ENCODE assay signal across 8 mouse cellular contexts in genomic region chr12:13268826-13269449, GRCm38 (mm10). TPM values are rescaled to one million over a fixed set of nuclear protein-coding genes. Genes with fewer than 3 reads are reported as not detected.
A peak's percentile ranks its signal among the peaks of the same experiment; 100 is the strongest.
DNase-seq lines count a peak whose midpoint lies in the region; ATAC-seq lines count a peak whose summit lies in the region.

Nbas (plus strand) TSS chr12:13269133.

- H3K4me3 ChIP-seq in embryonic facial prominence, embryonic 15.5 days (replicated peaks): peak within 1 kb of the TSS; percentile 84
- peak within 1 kb of the TSS; percentile 72 for H3K4me3 ChIP-seq in kidney, embryonic 14.5 days (ENCODE audit: low read length)
- H3K4me3 ChIP-seq in limb, embryonic 15.5 days: peak within 1 kb of the TSS; percentile 71

- peaks cover 8% of the 10 kb centered on the region for H3K4me1 ChIP-seq in embryonic facial prominence, embryonic 15.5 days
- H3K4me1 ChIP-seq in kidney, embryonic 14.5 days (ENCODE audit: control insufficient read depth, insufficient read depth, low read length): peaks cover 4% of the 10 kb centered on the region
- peaks cover 7% of the 10 kb centered on the region; the same call in 1 of the 2 replicates for H3K4me1 ChIP-seq in limb, embryonic 15.5 days

- no peaks in the 10 kb centered on the region for H3K9me3 ChIP-seq in embryonic facial prominence, embryonic 15.5 days (replicated peaks)
- no peaks in the 10 kb centered on the region for H3K9me3 ChIP-seq in kidney, embryonic 14.5 days (ENCODE audit: control insufficient read depth, low read length)
- H3K9me3 ChIP-seq in limb, embryonic 15.5 days: no peaks in the 10 kb centered on the region

- H3K27me3 ChIP-seq in embryonic facial prominence, embryonic 15.5 days: no peaks in the 10 kb centered on the region
- no peaks in the 10 kb centered on the region for H3K27me3 ChIP-seq in kidney, embryonic 14.5 days (ENCODE audit: control insufficient read depth, insufficient read depth, low read length)
- no peaks in the 10 kb centered on the region for H3K27me3 ChIP-seq in limb, embryonic 15.5 days

- peak within 1 kb of the TSS; percentile 47 for H3K9ac ChIP-seq in embryonic facial prominence, embryonic 15.5 days
- H3K9ac ChIP-seq in kidney, embryonic 14.5 days (ENCODE audit: low read depth, low read length): peak within 1 kb of the TSS; percentile 71
- H3K9ac ChIP-seq in limb, embryonic 15.5 days: peak within 1 kb of the TSS; percentile 52

- H3K36me3 ChIP-seq in embryonic facial prominence, embryonic 15.5 days: peaks cover under 1% of the 10 kb centered on the region; the same call in 1 of the 2 replicates
- H3K36me3 ChIP-seq in kidney, embryonic 14.5 days (ENCODE audit: control insufficient read depth, insufficient read depth, low read length): peaks cover under 1% of the 10 kb centered on the region; the same call in 1 of the 2 replicates
- H3K36me3 ChIP-seq in limb, embryonic 15.5 days: peaks cover under 1% of the 10 kb centered on the region; the same call in 1 of the 2 replicates

- 0 out of 2 replicates have a peak within 1 kb of the TSS, but pooled peaks have one; percentile 5 for H3K27ac ChIP-seq in embryonic facial prominence, embryonic 15.5 days (replicated peaks)
- no peak within 1 kb of the TSS for H3K27ac ChIP-seq in kidney, embryonic 14.5 days (ENCODE audit: low read depth, low read length)
- H3K27ac ChIP-seq in limb, embryonic 15.5 days: peak within 1 kb of the TSS; percentile 48; the same call in 1 of the 2 replicates

- peak; percentile 77 for DNase-seq in 3T3-L1 (ENCODE audit: low read depth, low spot score)
- peak; percentile 77 to 78 for DNase-seq in adrenal gland, postnatal 4 days (ENCODE audit: low spot score in 2 of 2)
- peak; percentile 72 to 80 for DNase-seq in heart, adult 9 months (ENCODE audit: low spot score in 2 of 2)
- peak; percentile 34 to 47 for DNase-seq in monocyte, adult 2 months (ENCODE audit: low read depth in 1 of 2, low spot score in 2 of 2)
- DNase-seq in spleen, postnatal 36 days (ENCODE audit: low spot score in 2 of 2): peak; percentile 65 to 69

- WGBS in embryonic facial prominence, embryonic 15.5 days: 3% methylated on average over 38 of the region's 38 CpGs
- 2% methylated on average over 38 of the region's 38 CpGs for WGBS in kidney, embryonic 14.5 days
- WGBS in limb, embryonic 15.5 days: 4% methylated on average over 38 of the region's 38 CpGs

- H3K4me2 ChIP-seq in embryonic facial prominence, embryonic 15.5 days (replicated peaks): peak within 1 kb of the TSS; percentile 71
- peak within 1 kb of the TSS; percentile 66 for H3K4me2 ChIP-seq in kidney, embryonic 14.5 days (replicated peaks; ENCODE audit: low read depth, low read length)
- peak within 1 kb of the TSS; percentile 62 for H3K4me2 ChIP-seq in limb, embryonic 15.5 days

- peak; percentile 87 for ATAC-seq in embryonic facial prominence, embryonic 15.5 days (ENCODE audit: insufficient number of reproducible peaks, low FRiP score, low TSS enrichment, low read depth)
- ATAC-seq in kidney, embryonic 14.5 days (ENCODE audit: low FRiP score, low TSS enrichment): peak; percentile 94
- ATAC-seq in limb, embryonic 15.5 days (ENCODE audit: insufficient number of reproducible peaks, low FRiP score, low TSS enrichment, low read depth): peak; percentile 76; the same call in 1 of the 2 replicates

RNA-seq across cellular contexts. Expression of gene Nbas, which starts in this region (rescaled TPM):
- 10 to 100 TPM; 28.1 to 28.7 TPM for total RNA-seq in adrenal gland, postnatal 4 days (2021)
- 12.9 and 13.6 TPM in 2 replicates for polyA plus RNA-seq in embryonic facial prominence, embryonic 15.5 days (2015; fragmentation: Nextera tagmentation; extraction: Ambion mirVana)
- 11.7 and 18.3 TPM in 2 replicates for polyA plus RNA-seq in kidney, embryonic 14.5 days (2014; fragmentation: Nextera tagmentation; extraction: Ambion mirVana)
- polyA plus RNA-seq in limb, embryonic 15.5 days (2015; fragmentation: Nextera tagmentation; extraction: Ambion mirVana): 13.0 and 14.0 TPM in 2 replicates
